Mouse (Mus musculus) liver, adult 2 months (tissue): ENCODE data around the gene Slc24a2.

ENCODE experiments used
- CTCF ChIP-seq: fragments of 200-500 bp; IDR thresholded peaks from 2 replicates; pipeline ENCODE4 v1.5.1; 2011; ENCODE audit warnings: low read depth, low read length, control low read depth
- POLR2A ChIP-seq: fragments of 200-500 bp; IDR thresholded peaks from 2 replicates; pipeline ENCODE4 v1.6.1; 2011; ENCODE audit warnings: low read length, control low read depth; ENCODE audit not compliant: insufficient read depth; ENCODE audit errors: extremely low read depth

DNA sequence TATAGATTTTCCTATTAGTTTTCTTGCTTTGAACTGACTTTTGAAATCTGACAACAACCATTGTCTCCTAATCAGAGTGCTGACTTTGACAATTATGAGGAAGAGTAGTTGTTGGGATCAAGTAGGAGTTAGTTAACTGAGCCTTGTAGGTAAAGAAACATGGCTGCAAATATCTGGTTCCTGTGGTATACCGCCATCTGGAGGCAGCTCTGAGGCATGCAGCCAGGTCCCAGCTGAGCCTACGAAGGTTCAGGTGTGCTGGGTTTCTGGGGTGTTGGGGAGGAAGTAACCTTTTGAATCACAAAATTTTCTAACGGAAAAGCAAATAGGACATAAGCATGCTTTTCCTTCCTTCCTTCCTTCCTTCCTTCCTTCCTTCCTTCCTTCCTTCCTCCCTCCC lies 237.8 kb downstream of the Slc24a2 start:
- peak; percentile 69 for TF ChIP-seq CTCF
- TF ChIP-seq POLR2A = no peak
